Mouse (Mus musculus) hindbrain, postnatal 0 days (tissue): ENCODE measurements at regions not wholly inside any gene's neighbourhood (a gene's known extent, or its start where the extent isn't known, plus 50 kb on each side); places are given as distances from the start of the nearest gene placed in this dataset.

Experiments
- ATAC-seq: fragments of 200-750 bp; cut with Nextera tagmentation; 2 replicates; pipeline ENCODE4 v1.8.0; 2017; ENCODE audit warnings: mild to moderate bottlenecking, moderate TSS enrichment, moderate library complexity
- DNase-seq: peaks from one replicate; pipeline ENCODE4 v3.0.0-alpha.2; 2015; ENCODE audit warnings: low spot score
- H3K27ac ChIP-seq: fragments of 300-500 bp; sonication (generic); 2 replicates; pipeline ENCODE4 v1.5.1; 2014; ENCODE audit warnings: mild to moderate bottlenecking
- H3K27me3 ChIP-seq: fragments of 300-500 bp; sonication (generic); 2 replicates; pipeline ENCODE4 v1.6.1; 2014; ENCODE audit warnings: low read length, mixed read lengths; ENCODE audit not compliant: insufficient read depth
- H3K36me3 ChIP-seq: fragments of 300-500 bp; sonication (generic); 2 replicates; pipeline ENCODE4 v1.6.1; 2014; ENCODE audit warnings: low read length, mixed read lengths; ENCODE audit not compliant: insufficient read depth
- H3K4me1 ChIP-seq: fragments of 300-500 bp; sonication (generic); 2 replicates; pipeline ENCODE4 v1.6.1; 2014; ENCODE audit warnings: antibody characterized with exemption, low read length, mixed read lengths; ENCODE audit not compliant: insufficient read depth
- H3K4me2 ChIP-seq: fragments of 300-500 bp; sonication (generic); 2 replicates; pipeline ENCODE4 v1.6.1; 2014; ENCODE audit warnings: low read depth, mild to moderate bottlenecking, low read length, moderate library complexity, mixed read lengths
- H3K4me3 ChIP-seq: fragments of 300-500 bp; sonication (generic); 2 replicates; pipeline ENCODE4 v1.5.1; 2014; ENCODE audit warnings: low read length
- H3K9ac ChIP-seq: fragments of 300-500 bp; sonication (generic); replicated peaks from 2 replicates; pipeline ENCODE4 v1.6.1; 2014; ENCODE audit warnings: mild to moderate bottlenecking, low read length, moderate library complexity, mixed read lengths
- H3K9me3 ChIP-seq: fragments of 300-500 bp; sonication (generic); 2 replicates; pipeline ENCODE4 v1.6.1; 2016; ENCODE audit warnings: low read length, mixed read lengths
- CTCF ChIP-seq: IDR thresholded peaks from 2 replicates; pipeline ENCODE4 v1.5.1; 2016; ENCODE audit warnings: antibody characterized with exemption, control low read depth, low read depth
- WGBS: fragments of 180-500 bp; shearing (Covaris S2); extraction: QIAGEN DNeasy Blood & Tissue Kit; methylation state at CpG from one replicate; pipeline ENCODE4 v1.1.7; 2014; 5-methylcytosine and 5-hydroxymethylcytosine counted together

GRCm38 (mm10) chr14:76772781-76773438, 216.2 kb upstream of the Serp2 start:
- no peak overlapping the region for H3K4me3 ChIP-seq
- TF ChIP-seq CTCF = peak; percentile 65
- no peaks in the 10 kb centered on the region for H3K36me3 ChIP-seq
- peak overlapping the region; percentile 38 for H3K27ac ChIP-seq
- H3K9ac ChIP-seq = no peak overlapping the region
- no peak overlapping the region for H3K4me2 ChIP-seq
- ATAC-seq = peak; percentile 67
- H3K9me3 ChIP-seq = no peaks in the 10 kb centered on the region
- no peaks in the 10 kb centered on the region for H3K27me3 ChIP-seq
- H3K4me1 ChIP-seq = no peaks in the 10 kb centered on the region
- DNase-seq = peak; percentile 53
- WGBS = 18% methylated on average over 11 of the region's 11 CpGs

GRCm38 (mm10) chr14:76770106-76770505, 213.4 kb upstream of the Serp2 start:
- Histone ChIP-seq H3K9me3 (no peaks in the 10 kb centered on the region), H3K9ac (no peak overlapping the region), H3K4me2 (no peak overlapping the region), H3K27me3 (no peaks in the 10 kb centered on the region), H3K36me3 (no peaks in the 10 kb centered on the region), H3K4me3 (no peak overlapping the region), H3K4me1 (no peaks in the 10 kb centered on the region; the same call in 1 of the 2 replicates), H3K27ac (no peak overlapping the region)
- TF ChIP-seq CTCF = no peak
- no peak for DNase-seq
- 91% methylated on average over 7 of the region's 7 CpGs for WGBS
- no peak for ATAC-seq

GRCm38 (mm10) chr14:76767301-76767700, 210.6 kb upstream of the Serp2 start:
- Histone ChIP-seq H3K9me3 (no peaks in the 10 kb centered on the region), H3K4me2 (no peak overlapping the region), H3K27me3 (no peaks in the 10 kb centered on the region), H3K27ac (no peak overlapping the region), H3K36me3 (no peaks in the 10 kb centered on the region), H3K9ac (no peak overlapping the region), H3K4me3 (no peak overlapping the region), H3K4me1 (peaks cover 9% of the 10 kb centered on the region; the same call in 1 of the 2 replicates)
- DNase-seq (no peak), ATAC-seq (no peak)
- TF ChIP-seq CTCF = no peak
- WGBS = 73% methylated on average over 6 of the region's 6 CpGs

- Histone ChIP-seq H3K27me3 (no peaks in the 10 kb centered on the region), H3K9ac (no peak overlapping the region), H3K27ac (no peak overlapping the region), H3K4me3 (no peak overlapping the region), H3K4me1 (peaks cover 9% of the 10 kb centered on the region; the same call in 1 of the 2 replicates), H3K9me3 (no peaks in the 10 kb centered on the region), H3K36me3 (no peaks in the 10 kb centered on the region), H3K4me2 (no peak overlapping the region)
- DNase-seq (no peak), ATAC-seq (no peak)
- no peak for TF ChIP-seq CTCF
- 53% methylated on average over 10 of the region's 10 CpGs for WGBS
Observed at GRCm38 (mm10) chr14:76766186-76766713, 209.6 kb upstream of the Serp2 start.

- peak overlapping the region; percentile 51; the same call in 1 of the 2 replicates for H3K27ac ChIP-seq
- no peak overlapping the region for H3K9ac ChIP-seq
- DNase-seq (peak; percentile 36), ATAC-seq (no peak; the same call in 1 of the 2 replicates)
- no peaks in the 10 kb centered on the region for H3K27me3 ChIP-seq
- no peaks in the 10 kb centered on the region for H3K36me3 ChIP-seq
- no peak overlapping the region for H3K4me2 ChIP-seq
- 46% methylated on average over 6 of the region's 6 CpGs for WGBS
- no peak overlapping the region for H3K4me3 ChIP-seq
- peaks cover 9% of the 10 kb centered on the region; the same call in 1 of the 2 replicates for H3K4me1 ChIP-seq
- H3K9me3 ChIP-seq = no peaks in the 10 kb centered on the region
- no peak for TF ChIP-seq CTCF
Observed at GRCm38 (mm10) chr14:76765094-76765504, 208.4 kb upstream of the Serp2 start.

GRCm38 (mm10) chr14:76764390-76764796, 207.7 kb upstream of the Serp2 start:
- peak; percentile 22 for DNase-seq
- no peak overlapping the region for H3K9ac ChIP-seq
- H3K4me2 ChIP-seq = no peak overlapping the region
- no peak overlapping the region for H3K27ac ChIP-seq
- ATAC-seq = no peak
- WGBS = 31% methylated on average over 7 of the region's 7 CpGs
- no peaks in the 10 kb centered on the region for H3K9me3 ChIP-seq
- peaks cover 9% of the 10 kb centered on the region; the same call in 1 of the 2 replicates for H3K4me1 ChIP-seq
- no peaks in the 10 kb centered on the region for H3K36me3 ChIP-seq
- H3K4me3 ChIP-seq = no peak overlapping the region
- H3K27me3 ChIP-seq = no peaks in the 10 kb centered on the region
- no peak; the same call in 1 of the 2 replicates for TF ChIP-seq CTCF

GRCm38 (mm10) chr14:76763539-76763938, 206.8 kb upstream of the Serp2 start:
- TF ChIP-seq CTCF = no peak
- peaks cover 9% of the 10 kb centered on the region; the same call in 1 of the 2 replicates for H3K4me1 ChIP-seq
- WGBS = 80% methylated on average over 7 of the region's 7 CpGs
- H3K27ac ChIP-seq = no peak overlapping the region
- ATAC-seq = no peak
- H3K4me2 ChIP-seq = no peak overlapping the region
- H3K9me3 ChIP-seq = no peaks in the 10 kb centered on the region
- no peak overlapping the region for H3K4me3 ChIP-seq
- no peak overlapping the region for H3K9ac ChIP-seq
- DNase-seq = no peak
- H3K27me3 ChIP-seq = no peaks in the 10 kb centered on the region
- no peaks in the 10 kb centered on the region for H3K36me3 ChIP-seq
